Mouse (Mus musculus): ENCODE data around the gene Lyst. TPM values are rescaled to one million over a fixed set of nuclear protein-coding genes. Genes with fewer than 3 reads are reported as not detected.

Lyst gene
- polyA plus RNA-seq, 1 experiment from 2014 or later: 1.1 TPM

GRCm38 (mm10) chr13:13820234-13821123 is 230.3 kb downstream of the Lyst start:
- Histone ChIP-seq H3K36me3 (ENCODE audit: control insufficient read depth, insufficient read depth) (no peaks in the 10 kb centered on the region), H3K27me3 (replicated peaks; ENCODE audit: control insufficient read depth, insufficient read depth, low read length) (no peaks in the 10 kb centered on the region), H3K4me1 (replicated peaks; ENCODE audit: control insufficient read depth, insufficient read depth, low read length) (no peaks in the 10 kb centered on the region), H3K4me3 (ENCODE audit: low read depth, low read length) (no peak overlapping the region), H3K4me2 (replicated peaks; ENCODE audit: low read depth) (no peak overlapping the region), H3K9me3 (ENCODE audit: control insufficient read depth) (no peaks in the 10 kb centered on the region), H3K9ac (ENCODE audit: low read depth, low read length) (no peak overlapping the region), H3K27ac (ENCODE audit: low read depth, low read length) (no peak overlapping the region)
- 74% methylated on average over 7 of the region's 7 CpGs for WGBS
- TF ChIP-seq CTCF (IDR thresholded peaks at IDR 0.05; ENCODE audit: low read depth): no peak
- no peak for ATAC-seq

GRCm38 (mm10) chr13:13824946-13825345 is 234.7 kb downstream of the Lyst start:
- TF ChIP-seq CTCF (IDR thresholded peaks at IDR 0.05; ENCODE audit: low read depth): no peak
- no peaks in the 10 kb centered on the region for H3K4me1 ChIP-seq (replicated peaks; ENCODE audit: control insufficient read depth, insufficient read depth, low read length)

GRCm38 (mm10) chr13:13826533-13826932 is 236.3 kb downstream of the Lyst start:
- 82% methylated on average over 6 of the region's 6 CpGs for WGBS
- Histone ChIP-seq H3K36me3 (ENCODE audit: control insufficient read depth, insufficient read depth) (no peaks in the 10 kb centered on the region), H3K4me1 (replicated peaks; ENCODE audit: control insufficient read depth, insufficient read depth, low read length) (no peaks in the 10 kb centered on the region), H3K9ac (ENCODE audit: low read depth, low read length) (no peak overlapping the region), H3K4me2 (replicated peaks; ENCODE audit: low read depth) (no peak overlapping the region), H3K9me3 (ENCODE audit: control insufficient read depth) (no peaks in the 10 kb centered on the region), H3K27ac (ENCODE audit: low read depth, low read length) (no peak overlapping the region), H3K27me3 (replicated peaks; ENCODE audit: control insufficient read depth, insufficient read depth, low read length) (no peaks in the 10 kb centered on the region), H3K4me3 (ENCODE audit: low read depth, low read length) (no peak overlapping the region)
- no peak for TF ChIP-seq CTCF (IDR thresholded peaks at IDR 0.05; ENCODE audit: low read depth)
- no peak for ATAC-seq

More at GRCm38 (mm10) chr13:13824946-13825345, 234.7 kb downstream of the Lyst start:
- ATAC-seq: no peak
- no peaks in the 10 kb centered on the region for H3K36me3 ChIP-seq (ENCODE audit: control insufficient read depth, insufficient read depth)
- no peak overlapping the region for H3K4me2 ChIP-seq (replicated peaks; ENCODE audit: low read depth)
- no peak overlapping the region for H3K27ac ChIP-seq (ENCODE audit: low read depth, low read length)
- WGBS: 90% methylated on average over 7 of the region's 7 CpGs
- no peaks in the 10 kb centered on the region for H3K27me3 ChIP-seq (replicated peaks; ENCODE audit: control insufficient read depth, insufficient read depth, low read length)
- H3K9ac ChIP-seq (ENCODE audit: low read depth, low read length): no peak overlapping the region
- no peaks in the 10 kb centered on the region for H3K9me3 ChIP-seq (ENCODE audit: control insufficient read depth)
- H3K4me3 ChIP-seq (ENCODE audit: low read depth, low read length): no peak overlapping the region

- Histone ChIP-seq H3K4me1 (replicated peaks; ENCODE audit: control insufficient read depth, insufficient read depth, low read length) (no peaks in the 10 kb centered on the region), H3K36me3 (ENCODE audit: control insufficient read depth, insufficient read depth) (no peaks in the 10 kb centered on the region), H3K27me3 (replicated peaks; ENCODE audit: control insufficient read depth, insufficient read depth, low read length) (no peaks in the 10 kb centered on the region), H3K4me2 (replicated peaks; ENCODE audit: low read depth) (no peak overlapping the region), H3K27ac (ENCODE audit: low read depth, low read length) (no peak overlapping the region), H3K9ac (ENCODE audit: low read depth, low read length) (no peak overlapping the region), H3K4me3 (ENCODE audit: low read depth, low read length) (no peak overlapping the region), H3K9me3 (ENCODE audit: control insufficient read depth) (no peaks in the 10 kb centered on the region)
- 14% methylated on average over 1 of the region's 1 CpGs for WGBS
- peak; percentile 81 for ATAC-seq
- peak; percentile 38 for TF ChIP-seq CTCF (IDR thresholded peaks at IDR 0.05; ENCODE audit: low read depth)
These were observed 237.9 kb downstream of the Lyst start for GRCm38 (mm10) chr13:13828125-13828524.

Other genes starting within 250 kb of the Lyst start
- 3.6 and 4.4 TPM in 2 replicates for gene Gpr137b, start 196.4 kb upstream of the Lyst start, polyA plus RNA-seq (2015; fragmentation: Nextera tagmentation; extraction: Ambion mirVana)
- gene Nid1, start 152.8 kb upstream of the Lyst start, polyA plus RNA-seq (2015; fragmentation: Nextera tagmentation; extraction: Ambion mirVana): 34.8 and 36.0 TPM in 2 replicates
- gene Gng4, start 193.7 kb downstream of the Lyst start, polyA plus RNA-seq (2015; fragmentation: Nextera tagmentation; extraction: Ambion mirVana): 2.9 and 3.8 TPM in 2 replicates